Mouse (Mus musculus) kidney, postnatal 10 days (tissue): ENCODE measurements around the gene Tbx1.

Experiments used
- DNase-seq: peaks from one replicate; pipeline ENCODE4 v3.0.0; 2021; ENCODE audit warnings: mixed read lengths

Gene Tbx1

DNA sequence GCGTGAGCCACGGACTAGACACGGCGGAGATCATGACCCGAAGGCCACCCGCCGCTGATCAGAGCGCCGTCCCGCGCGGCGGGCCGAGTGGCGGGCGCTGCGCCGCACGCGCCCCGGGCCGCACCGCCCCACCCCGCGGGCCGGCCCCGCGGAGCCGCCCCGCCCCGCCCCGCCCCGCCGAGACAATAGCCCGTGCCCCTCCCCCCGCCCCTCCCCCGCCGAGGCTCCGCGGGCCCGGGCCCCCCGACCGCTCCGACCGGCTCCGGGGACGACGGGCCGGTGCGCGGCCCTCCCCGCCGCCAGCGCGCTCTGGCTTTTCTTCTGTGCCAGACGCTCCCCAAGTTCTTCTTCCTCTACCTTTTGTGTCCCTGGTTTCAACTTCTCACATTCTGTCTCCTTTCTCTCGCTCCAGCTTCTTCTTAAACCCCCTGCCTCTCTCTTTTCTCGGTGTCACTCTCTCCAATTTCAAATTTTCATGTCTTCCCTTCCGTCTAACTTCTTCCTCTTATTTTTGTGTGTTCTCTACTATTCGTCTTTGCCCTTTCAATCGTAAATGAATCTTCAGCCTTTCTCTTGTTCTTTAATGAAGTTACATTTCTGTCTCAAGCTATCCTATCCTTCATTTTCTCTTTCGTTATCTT is 3.4 kb downstream of the Tbx1 start:
- DNase-seq, result no peak

DNA sequence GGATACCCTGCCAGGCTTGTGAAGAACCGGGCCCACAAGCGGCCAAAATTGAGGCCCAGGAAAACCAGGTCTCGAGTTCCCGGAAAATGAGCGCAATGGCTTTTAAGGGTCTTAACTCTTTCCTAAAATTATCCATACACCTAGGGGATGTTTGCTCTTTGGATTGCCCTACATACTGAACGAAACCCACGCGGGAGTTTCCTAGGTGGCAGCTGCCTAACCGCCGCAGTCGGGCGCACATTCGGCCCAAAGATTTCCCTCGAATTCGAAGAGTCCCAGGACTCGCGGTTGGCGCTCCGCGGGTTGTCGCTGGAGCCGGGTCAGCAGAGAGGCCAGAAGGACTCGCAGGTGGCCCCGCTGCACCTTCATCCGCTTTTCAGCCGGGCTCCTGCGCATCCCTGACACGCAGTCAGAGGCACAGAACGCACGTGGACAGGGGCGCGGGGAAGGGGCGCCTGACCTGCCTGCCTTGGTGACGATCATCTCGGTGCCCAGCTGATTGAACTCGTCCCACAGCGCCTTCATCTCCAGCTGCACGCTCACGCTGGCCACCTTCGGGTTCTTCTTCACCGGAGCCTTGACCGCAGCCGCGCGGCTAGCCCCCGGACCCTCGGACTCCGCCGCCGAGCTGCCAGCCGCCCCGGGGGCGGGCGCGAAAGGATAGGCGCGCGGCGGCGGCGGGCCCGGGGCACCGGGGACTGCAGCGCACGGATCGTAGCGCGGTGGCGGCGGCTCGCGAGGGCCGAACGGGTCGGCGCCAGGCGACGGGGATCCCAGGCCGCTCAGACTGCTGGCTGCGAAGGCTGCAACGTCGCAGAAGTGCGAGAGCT is 4.2 kb downstream of the Tbx1 start:
- no peak for DNase-seq

DNA sequence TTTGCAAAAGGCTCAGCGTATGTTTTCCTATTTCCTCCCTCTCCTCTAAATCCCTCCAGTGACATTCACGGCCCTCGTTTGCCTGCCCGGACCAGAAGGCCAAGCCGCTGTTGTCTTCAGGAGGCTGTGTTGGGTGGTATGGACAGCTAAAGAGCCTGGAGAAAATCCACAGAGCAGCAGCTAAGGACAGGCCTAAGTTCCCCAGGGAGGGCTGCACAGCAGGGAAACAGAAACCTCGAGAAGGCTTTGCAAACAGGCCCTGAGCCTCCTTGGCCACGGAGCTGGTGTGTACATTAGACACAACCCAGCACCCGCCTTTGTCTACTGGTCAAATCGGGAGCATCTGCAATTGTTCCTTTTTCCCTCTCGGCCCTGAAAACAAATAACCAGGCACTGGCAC is 4.8 kb downstream of the Tbx1 start:
- no peak for DNase-seq

GRCm38 (mm10) chr16:18584901-18585510 is 5.5 kb downstream of the Tbx1 start:
- DNase-seq, result no peak

GRCm38 (mm10) chr16:18583673-18584357 is 6.7 kb downstream of the Tbx1 start:
- DNase-seq, result no peak

- no peak for DNase-seq
Observed at GRCm38 (mm10) chr16:18583169-18583568, 7.3 kb downstream of the Tbx1 start.

- no peak for DNase-seq
Observed at GRCm38 (mm10) chr16:18582426-18583148, 7.9 kb downstream of the Tbx1 start.

GRCm38 (mm10) chr16:18581623-18582205 is 8.8 kb downstream of the Tbx1 start:
- DNase-seq, result peak; percentile 44

GRCm38 (mm10) chr16:18581050-18581622 is 9.3 kb downstream of the Tbx1 start:
- no peak for DNase-seq

DNA sequence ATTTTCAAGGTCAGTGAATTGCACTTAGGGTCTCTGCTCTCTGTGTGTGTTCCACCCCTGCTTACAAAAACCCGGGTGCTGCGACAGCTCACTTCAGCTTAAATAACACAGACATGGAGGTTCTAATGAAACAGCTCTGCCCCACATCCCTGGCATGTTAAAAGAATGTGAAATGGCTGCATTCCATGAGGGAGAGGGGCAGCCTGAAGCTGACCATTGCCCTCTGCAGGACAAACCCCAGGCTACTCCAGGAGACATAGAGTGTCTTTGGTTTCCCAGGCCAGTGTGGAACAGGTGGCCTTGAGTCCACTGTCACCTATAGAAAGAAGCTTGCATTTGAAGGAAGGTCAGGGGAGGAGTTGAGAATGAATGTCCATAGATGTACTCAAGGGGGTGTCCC is 10.1 kb downstream of the Tbx1 start:
- DNase-seq, result no peak

- no peak for DNase-seq
Observed at GRCm38 (mm10) chr16:18577599-18578160, 12.8 kb downstream of the Tbx1 start.

GRCm38 (mm10) chr16:18577071-18577470 is 13.4 kb downstream of the Tbx1 start:
- DNase-seq, result no peak

DNA sequence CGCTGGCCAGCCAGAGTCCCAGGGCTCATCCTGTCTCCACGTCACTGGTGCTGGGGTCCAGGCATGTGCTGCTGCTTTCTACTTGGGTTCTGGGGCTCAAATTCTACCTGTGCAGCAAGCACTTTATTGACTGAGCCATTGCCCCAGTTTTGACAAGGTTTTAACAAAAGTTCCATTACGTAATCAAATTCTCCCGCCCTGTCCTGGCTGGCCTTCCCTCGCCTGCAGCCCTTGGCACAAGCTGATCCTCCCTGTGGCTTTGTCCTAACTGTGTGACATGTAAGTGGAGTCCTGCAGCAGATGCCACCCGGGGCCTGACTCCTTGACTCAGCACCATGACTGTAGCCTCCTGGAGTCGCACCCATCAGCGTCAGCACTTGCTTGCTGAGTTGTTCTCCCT is 16.3 kb downstream of the Tbx1 start:
- DNase-seq, result no peak

DNA sequence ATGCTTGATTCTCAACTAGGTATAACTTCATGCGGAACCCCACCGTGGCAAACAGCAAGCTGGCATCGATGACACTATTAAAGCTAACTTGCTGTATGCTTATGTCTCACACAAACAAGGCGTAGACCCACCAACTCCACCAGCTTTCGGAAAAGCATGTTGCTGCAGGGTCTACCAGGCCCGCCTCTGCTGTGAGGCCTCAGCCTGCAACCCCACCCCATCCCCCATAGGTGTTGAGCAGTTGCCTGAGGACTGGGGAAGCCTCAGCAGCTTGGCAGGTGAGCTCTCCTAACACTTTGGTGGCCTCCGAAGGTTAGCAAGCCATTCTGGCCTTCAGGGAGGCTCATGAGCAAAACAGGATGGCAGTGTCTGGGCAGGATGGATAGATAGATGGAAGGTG is 21.9 kb downstream of the Tbx1 start:
- DNase-seq, result no peak

DNA sequence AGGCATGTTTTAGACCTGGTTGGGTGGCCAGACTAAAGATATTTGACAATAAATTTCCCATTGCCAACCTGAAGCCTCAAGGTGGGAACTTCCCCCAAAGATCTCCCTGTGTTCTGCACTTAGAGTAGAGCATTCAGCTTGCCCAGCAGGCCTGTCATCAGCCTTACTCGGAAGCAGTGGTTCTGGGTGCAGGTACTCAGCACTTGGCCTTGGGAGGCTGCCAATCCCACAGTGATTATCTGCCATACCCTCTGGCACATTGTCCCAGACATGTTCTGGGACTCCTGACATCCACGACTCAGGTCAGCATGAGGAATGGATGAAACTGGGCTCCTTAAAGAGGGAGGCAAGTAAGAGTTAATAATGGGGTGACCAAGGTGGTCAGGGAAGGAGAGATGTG is 26.0 kb downstream of the Tbx1 start:
- no peak for DNase-seq

DNA sequence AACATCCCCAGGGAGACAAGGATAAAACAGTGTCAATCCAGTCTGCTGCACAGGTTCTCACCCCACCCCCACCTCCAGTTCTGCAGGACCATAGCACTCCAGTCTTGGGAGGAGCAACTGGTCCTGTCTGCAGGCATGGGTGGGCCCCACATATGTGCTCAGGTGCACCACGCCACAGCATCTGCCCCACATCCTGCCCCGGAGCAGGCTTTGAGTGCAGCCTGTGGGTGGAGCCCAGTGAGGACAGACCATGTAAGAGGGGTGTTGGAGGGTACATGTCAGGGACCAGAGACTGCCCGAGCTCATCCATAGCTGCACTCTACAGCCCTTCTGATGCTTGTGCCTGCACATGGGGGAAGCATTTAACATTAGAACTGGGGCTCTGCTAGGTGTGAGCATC is 34.0 kb downstream of the Tbx1 start:
- no peak for DNase-seq

DNA sequence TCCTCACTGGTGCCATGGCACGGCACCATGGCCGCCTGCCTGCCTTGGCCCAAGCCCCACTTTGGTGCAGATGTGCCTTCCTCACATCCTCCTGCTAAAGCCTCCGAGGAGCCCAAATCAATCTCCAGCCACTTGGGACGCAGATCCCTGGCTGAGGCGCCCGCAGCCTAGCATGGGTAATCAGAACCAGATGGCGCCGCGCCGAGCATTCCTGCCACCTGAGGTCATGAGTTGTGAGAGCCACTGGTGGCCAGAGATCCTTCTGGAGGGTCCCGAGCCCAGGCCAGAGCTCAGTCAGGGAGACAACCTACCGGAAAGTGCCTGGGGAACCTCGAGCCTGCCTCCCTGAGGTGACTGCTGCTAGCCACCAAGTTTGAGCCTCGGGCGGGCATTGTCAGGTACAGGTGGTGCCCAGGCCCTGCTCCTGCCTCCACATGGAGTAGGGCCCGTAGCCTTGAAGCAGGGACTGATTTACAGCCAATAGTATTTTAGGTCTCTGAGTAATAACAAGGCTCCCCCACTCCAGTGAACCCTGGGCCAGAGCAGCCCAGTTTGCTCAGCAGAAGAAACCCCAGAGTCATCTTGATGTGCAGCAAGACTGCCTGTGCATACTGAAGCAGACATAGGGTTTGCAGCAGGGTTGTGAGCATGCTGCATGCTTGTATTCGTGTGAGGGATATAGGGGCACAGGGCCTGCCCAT is 35.1 kb downstream of the Tbx1 start:
- DNase-seq, result peak; percentile 25

GRCm38 (mm10) chr16:18554721-18555120 is 35.8 kb downstream of the Tbx1 start:
- peak; percentile 30 for DNase-seq

DNA sequence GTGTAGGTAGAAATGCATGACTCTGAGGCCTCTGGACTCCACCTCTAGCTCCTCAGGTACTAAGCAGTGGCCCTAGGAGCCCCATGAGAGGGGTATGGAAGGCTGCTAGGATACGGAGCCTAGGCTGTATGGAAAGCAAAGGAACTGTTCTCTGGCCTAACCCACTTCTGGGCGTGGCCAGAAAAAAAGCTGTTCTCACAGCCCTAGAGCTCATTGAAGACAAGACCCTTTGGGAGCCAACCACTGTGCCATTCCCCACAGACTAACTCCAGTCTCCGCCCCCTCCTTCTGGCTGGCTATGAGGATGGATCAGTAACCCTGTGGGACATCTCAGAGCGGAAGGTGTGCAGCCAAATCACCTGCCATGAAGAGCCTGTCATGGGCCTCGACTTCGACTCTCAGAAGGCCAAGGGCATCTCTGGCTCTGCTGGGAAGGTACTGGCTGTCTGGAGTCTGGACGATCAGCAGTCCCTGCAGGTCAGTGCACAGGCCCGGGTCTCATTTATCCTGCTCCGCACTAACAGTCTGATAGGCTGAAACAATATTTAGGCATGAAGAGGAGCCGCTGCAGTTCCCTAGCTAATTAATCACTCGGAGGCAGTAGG is 38.3 kb downstream of the Tbx1 start:
- DNase-seq, result no peak

DNA sequence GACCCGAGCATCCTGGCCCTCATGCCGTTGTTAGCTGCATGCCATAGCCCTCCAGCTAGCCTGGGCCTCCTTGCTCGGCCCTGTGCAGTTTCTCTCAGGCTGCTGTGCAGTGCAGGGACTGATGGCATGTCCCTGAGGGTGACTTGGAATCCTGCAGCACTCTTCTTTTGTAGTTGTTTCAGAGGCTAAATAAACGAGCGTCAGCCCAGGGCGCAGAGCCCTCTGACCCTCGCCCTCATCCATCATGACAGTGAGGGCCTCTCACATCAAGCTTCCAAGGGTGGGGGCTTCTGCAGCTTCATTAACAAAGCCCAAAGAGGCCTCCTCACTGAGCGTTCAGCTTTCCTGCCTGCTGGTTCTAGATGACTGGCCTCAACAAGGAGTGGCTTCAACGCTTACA is 38.9 kb downstream of the Tbx1 start:
- DNase-seq, result peak; percentile 36

DNA sequence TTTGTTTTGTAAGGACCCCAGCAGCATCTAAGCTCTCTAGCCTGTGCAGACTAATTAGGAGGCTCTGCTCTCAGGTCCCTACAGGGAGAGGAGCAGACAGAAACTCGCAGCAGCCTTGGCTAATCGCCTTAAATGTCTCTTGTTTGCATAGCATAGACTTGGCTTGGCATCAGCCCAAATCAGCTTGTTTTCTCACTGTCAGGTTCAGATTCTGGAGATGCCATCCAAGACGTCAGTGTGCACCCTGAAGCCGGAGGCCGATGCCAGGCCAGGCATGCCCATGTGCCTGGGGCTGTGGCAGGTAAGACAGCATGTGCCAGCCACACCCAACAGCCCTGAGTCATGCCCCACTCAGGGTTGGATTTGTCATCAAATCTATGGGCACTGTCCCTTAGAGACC is 42.6 kb downstream of the Tbx1 start:
- DNase-seq, result no peak
